Mouse (Mus musculus): Measurements from ENCODE around the gene Rps10.
A peak's percentile ranks its signal among the peaks of the same experiment; 100 is the strongest.
"Not testable (repeated sequence)": the region's sequence is repeated elsewhere in the genome, so short reads cannot be mapped to it uniquely, and the experiment has no call there.

Gene Rps10

DNA sequence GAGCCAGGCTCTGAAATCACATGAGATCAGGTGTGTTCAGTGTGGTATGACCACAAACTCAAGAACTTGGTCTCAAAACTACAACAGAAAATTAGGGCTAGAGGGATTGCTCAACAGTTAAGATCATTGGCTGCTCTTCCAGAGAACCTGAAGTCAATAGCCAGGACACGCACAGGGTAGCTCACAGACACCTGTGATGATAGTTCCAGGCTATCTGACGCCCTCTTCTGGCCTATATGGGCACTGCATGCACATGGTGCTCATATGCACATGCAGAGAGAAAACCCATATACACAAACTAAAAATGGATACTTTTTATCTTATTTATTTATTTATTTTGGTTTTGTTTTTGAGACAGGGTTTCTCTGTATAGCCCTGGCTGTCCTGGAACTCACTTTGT is 8.1 kb upstream of the Rps10 start:
- DNase-seq (ENCODE audit: low spot score in 2 of 2): no peak

DNA sequence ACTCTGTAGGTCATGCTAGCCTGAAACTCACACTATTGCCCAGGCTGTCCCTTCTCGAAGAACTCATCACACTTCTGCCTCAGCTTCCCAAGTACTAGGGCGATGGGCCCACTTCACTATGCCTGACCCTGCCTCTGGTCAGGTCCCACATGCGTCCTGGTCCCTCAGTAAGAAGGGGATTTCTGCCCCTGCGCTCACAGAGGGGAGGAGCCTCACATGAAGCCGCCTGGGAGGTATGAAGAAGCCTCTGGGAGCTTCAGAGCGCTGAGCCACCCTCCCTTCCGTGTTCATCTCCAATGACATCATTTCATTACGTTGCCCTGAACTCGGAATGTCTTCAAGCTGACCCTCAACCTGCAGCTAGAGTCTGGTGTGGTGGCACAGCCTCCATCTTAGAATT is 7.3 kb upstream of the Rps10 start:
- DNase-seq (ENCODE audit: low spot score in 2 of 2): no peak

DNA sequence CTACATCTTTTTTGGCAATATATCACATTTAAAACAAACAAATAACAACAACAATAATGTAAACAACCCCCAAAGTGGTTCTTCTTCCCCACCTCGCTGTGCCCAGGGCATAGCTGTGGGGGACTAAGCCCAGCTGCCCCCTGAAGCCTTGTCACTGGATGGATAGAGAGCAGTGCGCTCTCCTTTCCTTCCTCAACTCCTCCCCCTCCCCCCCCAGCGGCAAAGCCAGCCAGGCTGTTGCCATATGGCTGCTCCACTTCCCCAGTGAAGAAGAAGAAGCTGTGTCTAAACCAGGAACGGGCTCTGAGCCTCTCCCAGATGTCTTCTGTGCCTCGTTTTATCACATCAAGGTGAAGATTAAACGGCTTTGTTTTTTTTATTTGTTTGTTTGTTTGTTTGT is 6.6 kb upstream of the Rps10 start:
- peak in 1 of 2 experiments; percentile 73 for DNase-seq (ENCODE audit: low spot score in 2 of 2)

DNA sequence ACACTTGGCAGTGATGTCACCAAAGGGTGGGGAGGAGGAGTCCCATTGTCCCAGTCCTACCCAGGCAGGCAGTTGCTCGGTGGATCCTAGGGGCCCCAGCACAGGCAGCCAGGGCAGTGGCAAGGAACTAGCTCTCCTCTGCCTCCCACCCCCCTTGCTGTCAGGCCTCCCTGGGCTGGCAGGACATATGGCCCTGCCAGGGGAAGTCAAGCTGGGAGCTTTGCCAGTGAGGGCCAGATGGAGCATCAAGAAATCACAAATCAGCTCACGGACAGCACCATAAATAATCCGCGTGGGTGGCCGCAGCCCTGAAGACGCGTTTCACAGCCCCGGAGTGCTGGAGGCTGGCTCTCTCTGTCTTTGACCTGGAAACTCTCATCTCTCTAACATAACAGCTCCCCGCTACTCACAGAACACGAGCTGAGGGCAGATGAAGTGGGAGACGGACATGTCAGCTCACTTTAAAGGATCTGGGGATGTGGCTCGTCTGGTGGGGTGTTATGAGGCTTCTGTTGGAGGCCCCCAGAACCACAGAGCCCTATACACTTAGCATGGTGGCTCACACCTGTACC is 6.1 kb upstream of the Rps10 start:
- peak; percentile 91 to 94 for DNase-seq (ENCODE audit: low spot score in 2 of 2)

DNA sequence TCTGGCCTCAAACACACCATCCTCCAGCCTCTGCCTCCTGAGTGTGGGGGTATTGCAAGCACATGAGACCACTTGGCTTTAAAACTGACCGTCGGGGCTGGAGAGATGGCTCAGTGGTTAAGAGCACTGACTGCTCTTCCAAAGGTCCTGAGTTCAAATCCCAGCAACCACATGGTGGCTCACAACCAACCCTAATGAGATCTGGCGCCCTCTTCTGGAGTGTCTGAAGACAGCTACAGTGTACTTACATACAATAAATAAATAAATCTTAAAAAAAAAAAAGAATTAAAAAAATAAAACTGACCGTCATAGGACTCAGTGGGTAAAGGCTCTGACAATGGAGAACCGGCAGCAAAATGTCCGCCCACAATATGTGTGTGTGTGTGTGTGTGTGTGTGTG is 3.4 kb upstream of the Rps10 start:
- DNase-seq (ENCODE audit: low spot score in 2 of 2): not testable (repeated sequence)

DNA sequence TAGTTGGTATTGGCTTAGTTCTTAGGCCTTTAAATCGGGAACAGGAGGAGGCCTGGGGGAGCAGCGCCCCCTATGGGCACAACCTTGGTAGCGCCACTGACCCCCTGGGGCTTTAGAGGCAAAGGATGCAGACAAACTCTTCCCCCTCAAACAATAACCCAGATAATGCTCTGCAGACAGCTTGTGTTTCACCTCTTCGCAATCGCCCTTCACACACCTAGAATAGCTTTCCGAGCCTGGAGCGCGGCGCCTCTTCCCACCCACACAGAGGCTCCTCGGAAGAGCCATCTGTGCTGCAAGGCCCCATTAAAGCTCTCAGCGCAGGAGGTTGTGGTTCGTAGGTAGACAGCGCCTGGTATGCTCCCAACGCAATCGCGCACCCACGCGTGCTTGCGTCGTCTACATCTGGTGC is 2.5 kb upstream of the Rps10 start:
- DNase-seq (ENCODE audit: low spot score in 2 of 2): peak; percentile 82 to 91

DNA sequence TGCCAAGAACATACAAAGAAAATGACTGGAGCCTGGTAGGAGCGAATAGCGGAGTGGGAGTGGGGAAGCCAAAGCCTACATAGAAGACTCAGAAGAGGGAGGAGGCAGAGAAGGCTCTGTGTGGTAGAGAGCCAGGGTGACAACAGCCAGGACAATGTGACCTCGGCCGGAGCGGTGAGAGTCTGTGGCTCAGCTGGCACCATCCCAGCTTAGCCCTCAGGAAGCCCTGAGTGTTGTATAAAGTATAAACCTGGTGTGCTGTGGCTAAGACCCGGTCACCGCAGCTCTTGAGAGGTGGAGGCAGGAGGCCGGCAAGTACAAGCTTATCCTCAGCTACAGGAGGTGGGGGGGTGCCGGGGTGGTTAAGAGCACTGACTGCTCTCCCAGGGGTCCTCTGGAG is 864 bp upstream of the Rps10 start:
- no peak for DNase-seq (ENCODE audit: low spot score in 2 of 2)

DNA sequence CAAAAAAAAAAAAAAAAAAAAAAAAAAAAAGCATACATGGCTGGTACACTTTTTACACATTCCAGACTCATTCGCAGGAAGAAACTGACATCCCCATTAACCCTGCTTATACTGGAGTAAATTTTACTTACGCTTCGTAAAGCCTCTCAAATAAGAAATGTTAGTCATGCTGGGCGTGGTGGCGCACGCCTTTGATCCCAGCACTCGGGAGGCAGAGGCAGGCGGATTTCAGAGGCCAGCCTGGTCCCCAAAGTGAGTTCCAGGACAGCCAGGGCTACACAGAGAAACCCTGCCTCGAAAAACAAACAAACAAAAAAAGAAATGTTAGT is 930 bp downstream of the Rps10 start:
- DNase-seq (ENCODE audit: low spot score in 2 of 2): not testable (repeated sequence)

DNA sequence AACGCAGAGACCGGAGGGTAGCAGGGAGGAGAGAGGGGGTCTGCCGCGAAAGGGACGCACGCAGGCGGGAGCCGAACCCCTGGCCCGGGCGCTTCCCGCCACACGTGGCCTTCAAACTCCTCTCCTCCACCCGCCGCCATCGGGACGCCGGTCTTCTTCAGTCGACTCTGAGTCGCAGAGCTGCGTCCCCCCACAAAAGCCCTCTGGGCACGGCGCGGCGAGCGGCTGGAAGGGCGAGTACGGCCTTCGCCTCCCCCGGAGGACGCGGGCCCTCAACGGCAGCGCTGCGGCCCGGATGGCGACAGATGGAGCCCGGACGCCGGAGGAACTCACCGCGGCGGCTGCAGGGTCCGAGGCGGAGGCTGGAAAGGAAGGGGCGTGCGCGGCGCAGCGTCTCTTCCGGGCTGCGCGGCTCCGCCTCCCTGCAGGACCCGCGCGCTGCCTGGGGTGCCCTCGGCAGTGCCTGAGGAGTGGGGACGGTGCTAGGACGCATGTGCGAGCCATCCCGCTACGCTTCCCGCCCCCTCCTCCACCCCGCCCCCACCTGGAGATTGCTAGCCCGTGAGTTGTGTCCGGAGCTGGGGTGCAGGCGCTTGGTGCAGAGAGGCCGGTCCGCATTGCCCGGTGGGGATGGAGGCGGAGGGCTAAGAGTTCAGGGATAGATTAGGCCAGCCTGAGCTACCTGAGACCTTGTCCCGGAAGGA is 1.4 kb downstream of the Rps10 start, which contains the start of gene RPS10-NUDT3:
Gene RPS10-NUDT3, minus strand, starts transcription at position 352 of the 704 bp plus-strand sequence.
- peak; percentile 95 for DNase-seq (ENCODE audit: low spot score in 2 of 2)

DNA sequence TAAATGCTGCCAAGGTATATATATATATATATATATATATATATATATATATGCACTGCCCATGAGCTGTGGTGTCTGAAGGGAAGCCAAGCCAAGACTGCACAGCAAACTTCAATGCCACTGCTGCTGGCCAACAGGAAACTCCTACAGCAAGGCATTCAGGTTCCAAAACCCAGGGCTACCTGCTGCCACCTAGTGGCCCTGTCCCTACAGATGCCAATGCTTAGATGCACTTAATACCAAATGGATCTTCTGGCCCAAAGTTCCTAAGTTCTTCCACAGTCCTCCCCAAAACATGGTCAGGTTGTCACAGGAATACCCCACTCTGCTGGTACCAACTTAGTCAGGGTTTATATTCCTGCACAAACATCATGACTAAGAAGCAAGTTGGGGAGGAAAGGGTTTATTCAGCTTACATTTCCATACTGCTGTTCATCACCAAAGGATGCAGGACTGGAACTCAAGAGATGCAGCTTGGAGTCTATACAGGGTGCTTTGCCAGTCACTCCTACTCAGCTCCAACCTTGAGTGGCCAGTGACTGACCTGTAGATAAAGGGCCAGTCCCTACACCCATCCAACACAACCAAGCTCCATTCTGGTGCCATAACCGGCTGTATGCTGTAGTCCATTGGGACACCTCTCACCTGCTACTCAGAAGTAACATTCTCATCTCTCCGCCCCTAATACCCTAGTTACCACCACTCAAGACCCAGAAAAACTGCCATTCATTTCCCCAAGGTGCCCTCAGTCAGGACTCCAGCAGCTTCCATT is 7.0 kb downstream of the Rps10 start:
- peak; percentile 86 to 89 for DNase-seq (ENCODE audit: low spot score in 2 of 2)

DNA sequence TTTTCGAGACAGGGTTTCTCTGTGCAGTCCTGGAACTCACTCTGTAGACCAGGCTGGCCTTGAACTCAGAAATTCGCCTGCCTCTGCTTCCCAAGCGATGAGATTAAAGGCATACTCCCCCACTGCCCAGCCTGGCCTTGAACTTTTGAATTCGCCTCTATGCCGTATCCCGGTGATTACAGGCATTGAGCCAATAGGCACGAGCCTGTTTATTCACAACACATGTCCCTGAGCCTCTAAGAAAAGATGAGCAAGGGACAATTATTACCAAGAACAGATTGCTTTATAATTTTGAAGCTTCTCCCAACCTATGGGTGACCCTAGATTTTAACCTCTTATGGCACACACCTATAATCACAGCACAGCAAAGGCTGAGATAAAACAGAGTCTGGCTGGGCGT is 8.1 kb downstream of the Rps10 start:
- DNase-seq (ENCODE audit: low spot score in 2 of 2): no peak

DNA sequence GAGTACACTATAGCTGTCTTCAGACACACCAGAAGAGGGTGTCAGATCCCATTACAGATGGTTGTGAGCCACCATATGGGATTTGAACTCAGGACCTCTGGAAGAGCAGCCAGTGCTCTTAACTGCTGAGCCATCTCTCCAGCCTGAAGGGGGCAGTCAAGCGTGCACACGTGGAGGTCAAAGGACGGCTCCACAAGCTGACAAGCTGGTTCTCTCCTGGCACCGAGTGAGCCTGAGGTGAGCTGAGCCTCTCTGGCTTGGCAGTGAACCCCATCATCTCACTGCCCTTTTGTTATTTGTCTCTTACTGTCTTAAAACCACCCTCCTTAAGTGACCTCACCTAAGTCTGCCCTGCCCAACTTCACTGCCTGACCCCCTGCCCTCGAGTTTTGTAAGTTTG is 9.0 kb downstream of the Rps10 start:
- DNase-seq (ENCODE audit: low spot score in 2 of 2): no peak

DNA sequence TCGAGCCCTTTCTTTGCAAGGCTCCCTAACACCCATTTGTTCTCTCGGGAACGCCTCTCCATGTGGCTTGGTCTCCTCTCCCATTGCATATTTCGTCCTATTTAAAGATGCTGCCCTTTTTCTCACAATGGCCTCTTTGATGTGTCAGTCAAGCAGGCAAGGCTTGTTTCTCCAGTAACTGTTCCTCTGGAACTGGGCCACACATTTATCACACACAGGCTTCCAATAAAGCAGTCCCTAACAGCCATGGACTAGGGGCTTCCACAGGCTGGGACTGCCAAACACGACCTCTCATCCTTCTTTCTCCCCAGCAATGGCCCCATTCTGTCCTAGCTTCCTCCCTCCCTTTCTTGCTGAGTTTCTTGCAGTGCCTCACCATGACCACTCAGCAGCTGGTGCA is 9.8 kb downstream of the Rps10 start:
- peak; percentile 69 to 85 for DNase-seq (ENCODE audit: low spot score in 2 of 2)

DNA sequence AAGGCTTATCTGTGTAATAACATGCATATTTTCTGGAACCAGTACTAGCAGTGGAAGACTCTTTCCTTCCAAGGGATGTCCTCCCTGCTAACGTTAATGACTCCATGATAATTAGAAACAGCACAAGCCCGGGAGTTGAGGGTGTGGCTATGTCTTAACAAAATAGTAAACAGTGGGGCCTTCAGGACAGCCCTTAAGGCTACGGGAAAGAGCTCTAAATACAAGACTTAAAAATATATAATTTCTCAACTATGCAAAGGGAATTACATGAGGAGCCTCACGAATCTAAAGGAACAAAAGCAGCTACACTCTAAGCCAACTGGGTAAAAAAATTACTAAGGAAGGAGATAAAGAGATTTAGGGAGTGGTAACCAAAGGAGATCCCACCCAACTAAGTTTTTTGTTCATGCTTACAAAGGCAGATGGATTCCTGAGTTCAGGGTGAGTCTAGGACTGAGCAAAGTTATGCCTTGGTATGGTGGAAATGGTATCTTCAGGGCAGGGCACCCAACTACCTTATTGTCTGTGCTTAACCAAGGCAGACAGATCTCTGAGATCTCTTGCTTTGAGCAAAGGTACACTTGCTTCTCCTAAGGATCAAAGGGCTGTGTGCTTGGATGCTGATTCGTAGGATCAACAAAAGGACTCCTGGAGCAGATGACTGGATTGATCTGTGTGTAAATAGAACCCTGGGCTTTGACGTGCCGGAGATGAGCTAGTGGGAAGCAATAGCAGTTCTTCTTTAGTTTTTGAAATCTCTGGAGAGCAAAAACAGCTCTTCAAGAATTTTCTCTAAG is 10.8 kb downstream of the Rps10 start:
- no peak for DNase-seq (ENCODE audit: low spot score in 2 of 2)

DNA sequence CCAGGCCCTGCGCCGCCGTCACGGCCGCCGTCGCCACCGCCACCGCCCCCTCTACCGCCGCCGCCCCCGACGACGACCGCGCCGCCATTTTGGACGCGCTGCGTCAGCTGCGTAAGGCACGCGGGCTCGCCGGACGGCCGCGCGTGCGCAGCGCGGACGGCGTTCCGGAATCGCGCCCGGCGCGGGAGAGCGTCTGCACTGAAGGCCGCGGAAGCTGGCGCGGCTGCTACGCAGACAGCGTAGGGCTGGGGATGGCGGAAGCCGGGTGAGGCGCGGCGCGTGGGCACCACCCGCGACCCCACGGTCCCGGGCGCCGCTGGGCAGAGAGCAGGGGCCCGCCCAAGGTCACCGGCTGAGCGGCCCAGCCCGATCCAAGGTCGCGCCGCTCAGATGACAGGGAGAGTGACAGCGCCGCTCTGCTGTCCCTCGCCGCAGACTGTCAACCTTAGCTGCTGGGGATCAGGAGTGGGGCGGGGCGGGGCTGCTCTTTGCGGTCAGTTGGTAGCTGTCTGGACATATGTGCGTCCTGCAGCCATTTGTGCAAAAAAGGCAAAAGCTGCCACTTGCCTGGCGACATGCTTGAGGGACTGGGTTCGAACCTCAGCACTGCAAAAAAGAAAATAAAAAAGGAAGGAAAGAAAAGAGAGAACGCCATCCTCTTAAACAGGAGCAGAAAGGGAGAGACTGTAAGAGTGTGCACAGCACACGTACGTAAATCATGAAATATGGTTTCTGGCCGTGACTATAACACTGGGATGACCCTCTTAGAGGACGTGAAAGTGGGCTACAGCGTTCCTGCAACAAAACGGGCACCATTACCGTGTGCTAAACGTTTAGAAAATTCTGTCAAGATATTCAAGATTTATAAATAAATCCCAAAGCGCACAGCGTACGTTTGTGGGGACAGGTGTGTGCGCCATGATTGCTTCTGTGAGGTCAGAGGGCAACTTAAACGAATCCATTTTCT is 12.8 kb downstream of the Rps10 start, which contains the start of gene Nudt3:
Gene Nudt3, minus strand, starts transcription at position 136 of the 967 bp plus-strand sequence.
- DNase-seq (ENCODE audit: low spot score in 2 of 2): peak; percentile 92 to 94

DNA sequence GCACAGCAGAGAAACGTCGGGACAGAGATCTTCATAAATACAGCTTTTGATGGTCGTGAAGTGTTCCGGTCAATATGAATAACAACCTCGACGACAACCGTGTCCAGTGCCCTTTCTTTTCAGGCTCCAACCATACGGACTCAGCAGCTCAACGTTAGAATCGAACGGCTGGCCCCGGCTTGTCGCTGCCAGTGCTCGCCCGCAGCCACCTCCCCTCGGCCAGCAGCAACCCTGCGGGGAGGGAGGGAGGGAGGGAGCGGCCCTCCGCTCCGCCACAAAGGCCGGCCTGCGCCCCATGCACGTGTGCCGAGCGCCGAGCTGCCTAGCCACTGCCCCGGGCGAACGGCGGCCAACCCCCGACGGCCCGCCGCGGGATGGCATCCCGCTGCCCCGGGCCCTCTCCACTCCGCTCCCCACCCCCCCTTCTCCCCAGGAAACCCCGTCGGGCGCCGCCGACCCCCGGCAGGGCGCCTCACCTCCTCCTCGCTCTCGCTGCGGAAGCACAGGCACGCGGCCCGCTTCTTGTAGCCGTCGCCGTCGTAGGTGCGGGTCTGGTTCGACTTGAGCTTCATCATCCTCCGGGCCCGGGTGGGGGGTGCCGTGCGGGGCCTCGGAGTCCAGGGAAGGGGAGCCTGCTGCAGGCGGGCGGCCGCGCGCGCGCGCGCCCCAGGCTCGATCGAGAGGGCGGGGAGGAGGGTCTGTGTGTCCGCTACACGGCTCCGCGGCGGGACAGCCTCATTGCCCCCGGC is 13.7 kb downstream of the Rps10 start:
- DNase-seq (ENCODE audit: low spot score in 2 of 2): no peak

DNA sequence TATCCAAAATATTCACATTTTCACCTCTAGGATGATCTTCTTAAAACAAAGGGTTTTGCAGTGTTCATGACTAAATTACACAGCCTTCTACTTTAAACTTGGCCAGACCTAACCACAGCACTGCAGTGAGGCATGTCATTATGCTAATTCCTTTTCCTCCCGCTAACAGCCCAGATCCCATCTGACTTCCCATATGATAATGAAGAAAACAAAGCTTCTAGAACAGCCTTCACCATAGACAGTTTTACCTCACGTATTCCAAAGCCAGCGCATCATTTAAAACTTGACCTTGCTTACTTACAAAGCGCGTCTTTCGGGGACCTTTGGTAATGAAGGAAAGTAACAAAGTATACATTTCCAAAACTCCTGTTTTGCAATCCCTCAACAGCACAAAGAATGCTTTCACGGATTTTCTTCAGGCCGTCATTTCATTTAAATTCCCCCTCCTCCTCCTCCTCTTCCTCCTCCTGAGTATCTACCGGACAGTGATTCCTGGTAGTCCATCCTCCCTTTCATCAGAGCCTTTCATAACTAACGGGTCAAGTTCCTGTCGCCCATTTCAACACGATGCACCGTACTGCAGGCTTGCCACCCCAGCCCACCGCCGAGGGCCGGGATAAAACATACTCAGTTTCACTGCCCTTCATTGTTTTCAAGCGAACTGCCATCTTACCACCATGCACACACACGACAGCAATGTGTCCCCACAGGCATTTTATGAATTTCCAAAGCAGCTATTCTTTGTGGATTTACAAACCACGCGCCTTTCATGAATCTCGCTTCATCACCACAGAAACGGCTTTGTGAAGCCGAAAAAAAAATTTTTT is 14.6 kb downstream of the Rps10 start:
- no peak for DNase-seq (ENCODE audit: low spot score in 2 of 2)

DNA sequence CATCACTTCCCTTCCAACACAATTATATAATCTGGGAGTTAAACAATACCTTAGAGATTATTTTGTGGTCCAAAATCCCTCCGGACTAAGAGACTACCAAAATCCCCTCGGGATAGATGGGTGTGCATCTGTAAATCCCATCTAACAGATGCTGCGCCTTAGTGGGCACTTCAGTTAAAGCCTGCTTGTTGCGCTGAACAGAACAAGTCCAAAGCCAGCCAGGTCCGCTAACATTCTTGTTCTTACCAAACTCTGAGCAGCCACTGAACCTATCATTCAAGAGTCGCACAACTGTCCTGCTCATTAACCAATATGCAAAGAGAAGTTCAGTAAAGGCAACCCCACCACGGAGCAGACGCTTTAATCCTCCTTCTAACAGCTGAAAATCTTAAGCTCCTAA is 15.3 kb downstream of the Rps10 start:
- DNase-seq (ENCODE audit: low spot score in 2 of 2): no peak

DNA sequence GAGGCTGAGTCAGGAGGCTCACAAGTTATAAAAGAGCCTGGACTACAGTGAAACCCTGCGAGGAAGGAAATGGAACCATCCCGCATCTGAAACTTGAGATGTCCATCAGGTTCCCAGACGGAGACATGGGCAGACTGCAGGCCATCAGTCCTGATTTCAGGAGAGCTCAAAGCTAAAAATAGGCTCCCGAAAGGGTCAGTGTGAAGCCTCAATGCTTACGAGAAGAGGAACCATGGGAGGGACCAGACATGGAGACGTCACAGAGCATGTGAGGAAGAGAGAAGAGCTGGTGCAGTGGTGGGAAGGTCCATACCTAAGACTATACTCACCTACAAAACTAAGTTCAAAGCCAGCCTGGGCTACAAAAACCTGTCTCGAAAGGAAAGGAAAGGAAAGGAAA is 21.1 kb downstream of the Rps10 start:
- no peak for DNase-seq (ENCODE audit: low spot score in 2 of 2)
